Mouse (Mus musculus) lung, embryonic 15.5 days (tissue): ENCODE measurements around the gene Dnmt3a. TPM values are rescaled to one million over a fixed set of nuclear protein-coding genes. Genes with fewer than 3 reads are reported as not detected.
A peak's percentile ranks its signal among the peaks of the same experiment; 100 is the strongest.

Experiments used
- ATAC-seq: fragments of 200-750 bp; cut with Nextera tagmentation; 2 replicates; pipeline ENCODE4 v1.8.0; 2017; ENCODE audit warnings: moderate number of reproducible peaks, borderline replicate concordance; ENCODE audit not compliant: low FRiP score, low TSS enrichment; ENCODE audit errors: extremely low read depth
- H3K27ac ChIP-seq: fragments of 300-500 bp; sonication (generic); 2 replicates; pipeline ENCODE4 v1.5.1; 2015; ENCODE audit warnings: moderate library complexity, mild to moderate bottlenecking, inconsistent platforms
- H3K27me3 ChIP-seq: fragments of 300-500 bp; sonication (generic); 2 replicates; pipeline ENCODE4 v1.6.1; 2015; ENCODE audit warnings: inconsistent platforms
- H3K36me3 ChIP-seq: fragments of 300-500 bp; sonication (generic); 2 replicates; pipeline ENCODE4 v1.6.1; 2015; ENCODE audit warnings: inconsistent platforms
- H3K4me1 ChIP-seq: fragments of 300-500 bp; sonication (generic); 2 replicates; pipeline ENCODE4 v1.6.1; 2015; ENCODE audit warnings: inconsistent platforms
- H3K4me2 ChIP-seq: fragments of 300-500 bp; sonication (generic); 2 replicates; pipeline ENCODE4 v1.6.1; 2015; ENCODE audit warnings: inconsistent platforms, mild to moderate bottlenecking, moderate library complexity
- H3K4me3 ChIP-seq: fragments of 300-500 bp; sonication (generic); 2 replicates; pipeline ENCODE4 v1.5.1; 2015; ENCODE audit warnings: mild to moderate bottlenecking, inconsistent platforms
- H3K9ac ChIP-seq: fragments of 300-500 bp; sonication (generic); 2 replicates; pipeline ENCODE4 v1.6.1; 2015; ENCODE audit warnings: inconsistent platforms
- H3K9me3 ChIP-seq: fragments of 300-500 bp; sonication (generic); 2 replicates; pipeline ENCODE4 v1.6.1; 2016; ENCODE audit warnings: inconsistent platforms
- WGBS: fragments of 180-500 bp; shearing (Covaris S2); methylation state at CpG from one replicate; pipeline ENCODE4 v1.1.7; 2015; 5-methylcytosine and 5-hydroxymethylcytosine counted together
- polyA plus RNA-seq: library from polyadenylated mRNA; unstranded; fragments of >200 nt; fragmentation: Nextera tagmentation; extraction: Ambion mirVana; gene quantifications from 2 replicates; pipeline ENCODE4 v1.2.1, GENCODE M21; 2015

Gene Dnmt3a
- polyA plus RNA-seq, 1 experiment from 2014 or later = 151 TPM

DNA sequence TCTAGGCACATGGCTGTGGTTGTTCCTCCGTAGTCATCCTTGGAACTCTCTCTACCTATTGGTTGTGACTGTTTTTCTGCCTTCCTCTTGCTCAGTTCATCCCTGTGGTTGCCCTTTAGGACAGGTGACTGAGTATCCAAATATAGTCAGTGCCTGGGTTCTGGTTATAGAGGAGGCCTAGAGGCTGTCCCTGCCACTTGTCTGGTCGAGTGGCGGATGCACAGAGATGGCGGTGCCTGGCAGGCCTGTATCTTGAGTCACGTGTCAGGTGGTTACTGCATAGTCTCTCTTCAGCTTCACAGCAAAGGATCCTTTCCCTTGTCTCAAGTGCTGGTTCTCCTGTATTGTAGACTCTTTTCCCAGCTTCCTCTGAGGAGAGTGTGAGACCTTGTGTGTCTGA, 22.0 kb downstream of the Dnmt3a start:
- H3K9ac ChIP-seq = no peak overlapping the region
- H3K36me3 ChIP-seq = no peaks in the 10 kb centered on the region
- H3K27me3 ChIP-seq = no peaks in the 10 kb centered on the region
- H3K27ac ChIP-seq = no peak overlapping the region
- no peaks in the 10 kb centered on the region for H3K9me3 ChIP-seq
- peaks cover 50% of the 10 kb centered on the region for H3K4me1 ChIP-seq
- 81% methylated on average over 5 of the region's 5 CpGs for WGBS
- H3K4me2 ChIP-seq = no peak overlapping the region
- no peak overlapping the region for H3K4me3 ChIP-seq
- no peak for ATAC-seq

- Histone ChIP-seq H3K36me3 (peaks cover 28% of the 10 kb centered on the region), H3K4me2 (peak overlapping the region; percentile 54), H3K27me3 (no peaks in the 10 kb centered on the region), H3K4me3 (peak overlapping the region; percentile 18; the same call in 1 of the 2 replicates), H3K9me3 (no peaks in the 10 kb centered on the region), H3K4me1 (peaks cover 42% of the 10 kb centered on the region), H3K9ac (no peak overlapping the region), H3K27ac (peak overlapping the region; percentile 91)
- WGBS = 39% methylated on average over 7 of the region's 7 CpGs
- peak; percentile 21; the same call in 1 of the 2 replicates for ATAC-seq
Observed at GRCm38 (mm10) chr12:3833059-3833760, 27.4 kb downstream of the Dnmt3a start.

DNA sequence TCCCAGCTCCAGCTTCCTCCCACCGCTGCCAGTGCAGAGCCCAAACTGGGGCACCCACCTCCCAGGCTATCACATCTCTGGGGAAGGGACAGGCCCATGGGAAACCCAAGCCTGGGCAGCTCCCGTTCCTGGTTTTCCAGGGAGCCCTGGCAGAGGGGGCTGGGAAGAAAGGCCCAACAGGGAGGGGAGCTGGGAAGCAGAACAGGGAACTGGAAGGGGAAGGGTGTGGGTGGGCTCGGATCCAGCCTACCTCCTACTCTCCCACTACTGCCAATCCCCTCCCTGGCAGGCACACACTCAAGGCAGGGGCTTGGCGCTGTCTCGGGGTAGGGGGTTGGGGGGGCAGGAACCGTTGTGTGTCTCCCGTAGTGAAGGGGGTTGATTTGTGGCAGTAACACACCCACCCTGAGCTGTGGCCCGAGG, 28.1 kb downstream of the Dnmt3a start:
- H3K9me3 ChIP-seq = no peaks in the 10 kb centered on the region
- H3K27ac ChIP-seq = peak overlapping the region; percentile 91
- 4% methylated on average over 8 of the region's 8 CpGs for WGBS
- H3K27me3 ChIP-seq = no peaks in the 10 kb centered on the region
- H3K4me3 ChIP-seq = peak overlapping the region; percentile 18
- peak overlapping the region; percentile 54 for H3K4me2 ChIP-seq
- peak; percentile 87 for ATAC-seq
- peak overlapping the region; percentile 33; the same call in 1 of the 2 replicates for H3K9ac ChIP-seq
- peaks cover 42% of the 10 kb centered on the region for H3K4me1 ChIP-seq
- H3K36me3 ChIP-seq = peaks cover 34% of the 10 kb centered on the region

DNA sequence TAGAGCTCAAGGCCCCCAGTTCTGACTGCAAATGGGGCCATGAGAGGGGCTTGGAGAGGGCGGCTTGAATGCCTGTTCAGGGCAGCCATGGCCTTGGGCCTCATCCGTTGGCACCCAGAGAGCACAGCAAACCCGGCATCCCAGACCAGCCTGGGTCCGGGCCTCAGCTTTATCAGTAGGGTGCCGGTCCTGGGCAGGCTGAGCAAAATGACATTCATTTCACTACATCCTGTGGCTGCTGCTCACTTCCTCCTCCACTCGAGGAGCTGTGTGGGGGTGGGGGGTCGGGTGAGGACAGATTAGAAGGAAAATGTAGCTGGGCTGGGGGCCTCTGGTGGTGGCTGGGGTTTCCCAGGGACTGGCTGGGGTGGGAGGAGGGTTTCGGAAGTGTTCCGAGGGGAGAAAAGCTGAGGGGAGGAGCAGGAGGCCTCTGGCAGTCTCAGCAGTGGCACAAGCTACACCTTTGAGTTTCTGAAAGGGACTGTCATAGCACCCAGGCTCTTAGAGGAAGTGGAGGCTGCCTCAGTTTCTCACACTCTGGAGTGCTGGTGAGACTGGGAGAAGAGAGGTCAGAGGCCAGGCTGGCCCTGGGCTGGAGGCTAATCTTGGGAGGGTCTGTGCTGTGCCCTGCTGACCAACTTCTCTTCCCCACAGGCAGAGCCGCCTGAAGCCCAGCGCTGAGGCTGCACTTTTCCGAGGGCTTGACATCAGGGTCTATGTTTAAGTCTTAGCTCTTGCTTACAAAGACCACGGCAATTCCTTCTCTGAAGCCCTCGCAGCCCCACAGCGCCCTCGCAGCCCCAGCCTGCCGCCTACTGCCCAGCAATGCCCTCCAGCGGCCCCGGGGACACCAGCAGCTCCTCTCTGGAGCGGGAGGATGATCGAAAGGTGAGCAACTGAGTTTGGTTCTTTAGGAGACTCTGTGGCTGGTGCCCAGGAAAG, 28.8 kb downstream of the Dnmt3a start:
- H3K27me3 ChIP-seq = no peaks in the 10 kb centered on the region
- peaks cover 40% of the 10 kb centered on the region for H3K36me3 ChIP-seq
- H3K9me3 ChIP-seq = no peaks in the 10 kb centered on the region
- peaks cover 42% of the 10 kb centered on the region for H3K4me1 ChIP-seq
- peak overlapping the region; percentile 54 for H3K4me2 ChIP-seq
- peak overlapping the region; percentile 33 for H3K9ac ChIP-seq
- WGBS = 9% methylated on average over 21 of the region's 21 CpGs
- H3K27ac ChIP-seq = peak overlapping the region; percentile 91
- peak; percentile 53 for ATAC-seq
- H3K4me3 ChIP-seq = peak overlapping the region; percentile 18

GRCm38 (mm10) chr12:3835576-3835975, 29.8 kb downstream of the Dnmt3a start:
- peaks cover 42% of the 10 kb centered on the region for H3K4me1 ChIP-seq
- H3K27ac ChIP-seq = no peak overlapping the region
- H3K9me3 ChIP-seq = no peaks in the 10 kb centered on the region
- 63% methylated on average over 2 of the region's 2 CpGs for WGBS
- H3K9ac ChIP-seq = no peak overlapping the region
- H3K4me2 ChIP-seq = no peak overlapping the region
- no peak for ATAC-seq
- no peaks in the 10 kb centered on the region for H3K27me3 ChIP-seq
- H3K4me3 ChIP-seq = no peak overlapping the region
- H3K36me3 ChIP-seq = peaks cover 48% of the 10 kb centered on the region

GRCm38 (mm10) chr12:3837081-3837832, 31.4 kb downstream of the Dnmt3a start:
- H3K4me1 ChIP-seq = peaks cover 30% of the 10 kb centered on the region
- H3K4me3 ChIP-seq = no peak overlapping the region
- WGBS = 71% methylated on average over 9 of the region's 9 CpGs
- no peak for ATAC-seq
- peaks cover 58% of the 10 kb centered on the region for H3K36me3 ChIP-seq
- H3K27ac ChIP-seq = no peak overlapping the region
- H3K9ac ChIP-seq = no peak overlapping the region
- H3K4me2 ChIP-seq = no peak overlapping the region
- no peaks in the 10 kb centered on the region for H3K27me3 ChIP-seq
- no peaks in the 10 kb centered on the region for H3K9me3 ChIP-seq

DNA sequence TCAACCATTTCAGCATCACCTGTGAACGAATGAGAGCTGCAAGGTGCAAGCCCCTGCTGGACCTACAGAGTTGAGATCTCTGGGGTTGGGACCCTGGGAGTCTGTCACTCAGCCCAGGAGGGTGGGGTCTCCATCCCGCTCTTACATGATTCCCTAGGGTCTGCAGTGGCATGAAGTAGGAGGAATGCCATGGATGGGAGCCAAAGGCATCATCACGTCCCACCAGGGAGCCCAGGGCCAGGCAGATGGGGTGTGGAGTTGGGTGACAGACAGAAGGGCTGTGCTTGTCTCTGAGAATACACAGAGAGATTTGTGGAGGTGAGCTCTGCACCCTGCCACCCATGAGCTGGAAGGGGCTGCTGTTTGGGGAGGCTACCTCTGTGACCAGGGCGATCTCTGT, 32.2 kb downstream of the Dnmt3a start:
- WGBS = 71% methylated on average over 4 of the region's 4 CpGs
- no peak overlapping the region for H3K4me2 ChIP-seq
- H3K27me3 ChIP-seq = no peaks in the 10 kb centered on the region
- no peak overlapping the region for H3K4me3 ChIP-seq
- no peak for ATAC-seq
- H3K4me1 ChIP-seq = peaks cover 25% of the 10 kb centered on the region
- no peak overlapping the region for H3K27ac ChIP-seq
- H3K36me3 ChIP-seq = peaks cover 58% of the 10 kb centered on the region
- H3K9me3 ChIP-seq = no peaks in the 10 kb centered on the region
- no peak overlapping the region for H3K9ac ChIP-seq

DNA sequence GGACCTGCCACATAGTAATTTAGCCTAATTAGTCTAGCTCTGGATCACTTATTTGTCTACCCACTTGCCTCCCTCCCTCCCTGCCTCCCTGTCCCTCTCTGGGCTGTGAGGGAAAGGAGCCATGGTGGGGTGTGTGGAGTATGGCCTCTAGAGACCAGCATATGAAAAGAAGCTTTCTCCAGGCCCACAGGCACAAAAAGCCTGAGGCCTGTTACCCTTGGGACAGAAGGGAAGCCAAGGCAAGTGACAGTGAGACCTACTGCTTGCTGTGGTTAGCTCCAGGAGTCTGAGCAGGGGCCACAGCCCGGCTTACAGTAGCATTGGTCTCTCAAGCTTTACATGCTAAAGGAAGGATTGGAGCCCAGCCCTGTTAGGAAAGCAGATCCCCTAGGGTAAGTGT, 33.9 kb downstream of the Dnmt3a start:
- no peaks in the 10 kb centered on the region for H3K27me3 ChIP-seq
- no peak overlapping the region for H3K27ac ChIP-seq
- no peaks in the 10 kb centered on the region for H3K9me3 ChIP-seq
- no peak overlapping the region for H3K4me3 ChIP-seq
- 92% methylated on average over 1 of the region's 1 CpGs for WGBS
- no peak overlapping the region for H3K9ac ChIP-seq
- H3K36me3 ChIP-seq = peaks cover 63% of the 10 kb centered on the region
- ATAC-seq = no peak
- H3K4me2 ChIP-seq = no peak overlapping the region
- peaks cover 21% of the 10 kb centered on the region for H3K4me1 ChIP-seq

- Histone ChIP-seq H3K36me3 (peaks cover 57% of the 10 kb centered on the region), H3K4me1 (peaks cover 15% of the 10 kb centered on the region), H3K9me3 (no peaks in the 10 kb centered on the region), H3K27me3 (no peaks in the 10 kb centered on the region), H3K4me2 (no peak overlapping the region), H3K4me3 (no peak overlapping the region), H3K27ac (no peak overlapping the region), H3K9ac (no peak overlapping the region)
- no peak for ATAC-seq
- 53% methylated on average over 4 of the region's 4 CpGs for WGBS
Observed at GRCm38 (mm10) chr12:3841121-3841520, 35.3 kb downstream of the Dnmt3a start.

DNA sequence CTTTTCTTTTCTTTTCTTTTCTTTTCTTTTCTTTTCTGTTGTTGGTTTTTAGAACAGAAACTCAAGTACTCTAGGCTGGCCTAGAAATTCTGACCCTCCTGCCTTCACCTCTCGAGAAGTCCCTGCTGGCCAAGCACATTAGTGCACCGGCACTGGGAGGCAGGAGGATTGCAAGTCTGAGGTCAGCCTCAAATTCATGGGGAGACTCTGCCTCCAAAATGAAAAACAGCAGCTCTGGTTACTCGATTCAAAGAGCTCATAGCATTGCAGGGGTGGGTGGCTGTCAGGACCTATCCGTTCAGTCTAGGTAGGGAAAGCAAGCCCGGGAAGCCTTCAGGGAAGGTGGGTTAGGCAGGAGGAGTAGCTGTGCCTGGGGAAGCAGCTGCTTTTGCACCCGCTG, 37.0 kb downstream of the Dnmt3a start:
- H3K4me2 ChIP-seq = no peak overlapping the region
- peaks cover 39% of the 10 kb centered on the region for H3K36me3 ChIP-seq
- WGBS = 34% methylated on average over 6 of the region's 6 CpGs
- H3K9ac ChIP-seq = no peak overlapping the region
- H3K9me3 ChIP-seq = no peaks in the 10 kb centered on the region
- no peak overlapping the region for H3K4me3 ChIP-seq
- no peak overlapping the region for H3K27ac ChIP-seq
- peaks cover 15% of the 10 kb centered on the region for H3K4me1 ChIP-seq
- ATAC-seq = 0 out of 2 replicates have a peak, but pooled peaks have one; percentile 3
- no peaks in the 10 kb centered on the region for H3K27me3 ChIP-seq

DNA sequence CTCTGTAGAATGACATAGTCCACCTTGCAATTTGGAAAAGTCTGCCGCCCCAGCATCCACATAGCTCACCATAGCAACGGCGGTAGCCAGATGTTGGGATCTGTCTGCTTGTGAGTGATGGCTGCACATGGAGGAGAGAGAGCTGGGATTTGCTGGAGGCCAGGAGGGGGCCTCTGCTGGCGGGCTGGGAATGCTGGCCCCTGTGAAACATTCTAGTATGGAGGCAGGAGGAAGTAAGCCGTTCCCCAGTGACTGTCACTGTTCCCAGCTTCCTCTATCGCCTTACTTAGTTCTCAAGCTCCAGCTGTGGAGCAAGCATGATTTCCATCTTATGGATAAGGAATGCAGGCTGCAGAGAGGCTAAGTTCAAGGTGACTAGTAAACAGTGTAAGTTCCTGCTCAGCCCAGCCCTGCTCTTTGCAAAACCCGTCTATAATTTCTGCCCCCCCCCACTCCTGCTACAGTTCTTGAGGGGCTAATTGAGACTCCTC, 37.6 kb downstream of the Dnmt3a start:
- Histone ChIP-seq H3K4me1 (peaks cover 15% of the 10 kb centered on the region), H3K9me3 (no peaks in the 10 kb centered on the region), H3K4me2 (no peak overlapping the region), H3K36me3 (peaks cover 36% of the 10 kb centered on the region), H3K9ac (no peak overlapping the region), H3K27me3 (no peaks in the 10 kb centered on the region), H3K4me3 (no peak overlapping the region), H3K27ac (no peak overlapping the region)
- 10% methylated on average over 7 of the region's 7 CpGs for WGBS
- ATAC-seq = peak; percentile 52; the same call in 1 of the 2 replicates
